ENCODE assay signal across 11 mouse cellular contexts in genomic region chr4:117182759-117183096, GRCm38 (mm10). TPM values are rescaled to one million over a fixed set of nuclear protein-coding genes. Genes with fewer than 3 reads are reported as not detected.
DNase-seq lines count a peak whose midpoint lies in the region; ATAC-seq and TF ChIP-seq lines count a peak whose summit lies in the region.
"Not testable (repeated sequence)": the region's sequence is repeated elsewhere in the genome, so short reads cannot be mapped to it uniquely, and the experiment has no call there.
"Had no signal": no experiment of that assay in that cellular context is flagged by ENCODE, and none has a peak within 500 bp of the region (broad histone marks: within the 10 kb centered on the region; RNA-seq: fewer than 3 reads in every experiment).

No protein-coding gene starts in this region.

- H3K4me1 ChIP-seq in G1E (ENCODE audit: insufficient read depth, low read depth, low read length), result peaks cover 29% of the 10 kb centered on the region
- not testable (repeated sequence) for H3K4me1 ChIP-seq in embryonic facial prominence, embryonic 11.5 days (ENCODE audit: control insufficient read depth, insufficient read depth, low read length); forebrain, embryonic 16.5 days (replicated peaks; ENCODE audit: control insufficient read depth, insufficient read depth, low read length); kidney, embryonic 14.5 days (ENCODE audit: control insufficient read depth, insufficient read depth, low read length); midbrain, embryonic 11.5 days (ENCODE audit: control insufficient read depth, insufficient read depth, low read length); small intestine, adult 2 months (ENCODE audit: control insufficient read depth, insufficient read depth, insufficient read length, low read length)
- peaks cover 26% of the 10 kb centered on the region for H3K4me1 ChIP-seq in hindbrain, embryonic 10.5 days (replicated peaks)
- peaks cover 23% of the 10 kb centered on the region for H3K4me1 ChIP-seq in liver, embryonic 12.5 days

- 16% methylated on average over 9 of the region's 9 CpGs for WGBS in embryonic facial prominence, embryonic 11.5 days
- WGBS in forebrain, embryonic 16.5 days, result 11% methylated on average over 9 of the region's 9 CpGs
- 16% methylated on average over 9 of the region's 9 CpGs for WGBS in hindbrain, embryonic 10.5 days
- WGBS in kidney, embryonic 14.5 days, result 8% methylated on average over 9 of the region's 9 CpGs
- 12% methylated on average over 9 of the region's 9 CpGs for WGBS in liver, embryonic 12.5 days (ENCODE audit: insufficient replicate concordance)
- WGBS in midbrain, embryonic 11.5 days, result 15% methylated on average over 9 of the region's 9 CpGs
- WGBS in small intestine, adult 2 months, result 8% methylated on average over 9 of the region's 9 CpGs

- H3K9me3 ChIP-seq in G1E (replicated peaks); embryonic facial prominence, embryonic 11.5 days (replicated peaks; ENCODE audit: control insufficient read depth, low read length); forebrain, embryonic 16.5 days (ENCODE audit: control insufficient read depth, low read length); hindbrain, embryonic 10.5 days; kidney, embryonic 14.5 days (ENCODE audit: control insufficient read depth, low read length); liver, embryonic 12.5 days (replicated peaks); midbrain, embryonic 11.5 days (ENCODE audit: control insufficient read depth, low read length): not testable (repeated sequence)

- DNase-seq in G1E (ENCODE audit: low spot score), result peak; percentile 19
- DNase-seq in embryonic facial prominence, embryonic 11.5 days (ENCODE audit: low spot score), result peak; percentile 15
- DNase-seq in hindbrain, embryonic 10.5 days (ENCODE audit: low spot score); midbrain, embryonic 11.5 days (ENCODE audit: low spot score, missing footprints): not testable (repeated sequence)

- not testable (repeated sequence) for ATAC-seq in G1E (ENCODE audit: extremely low read depth, insufficient number of reproducible peaks, low FRiP score, poor library complexity, severe bottlenecking)
- peak; percentile 26; the same call in 1 of the 2 replicates for ATAC-seq in embryonic facial prominence, embryonic 11.5 days (replicated peaks; ENCODE audit: insufficient number of reproducible peaks, low FRiP score, low TSS enrichment, low read depth)
- peak; percentile 62 for ATAC-seq in forebrain, embryonic 16.5 days
- ATAC-seq in kidney, embryonic 14.5 days (ENCODE audit: low FRiP score, low TSS enrichment), result 0 out of 2 replicates have a peak, but pooled peaks have one; percentile 38
- peak; percentile 67 for ATAC-seq in liver, embryonic 12.5 days
- ATAC-seq in midbrain, embryonic 11.5 days (ENCODE audit: low FRiP score), result peak; percentile 63

- H3K4me2 ChIP-seq in embryonic facial prominence, embryonic 11.5 days (ENCODE audit: low read depth, low read length), result peak overlapping the region; percentile 71
- peak overlapping the region; percentile 88 for H3K4me2 ChIP-seq in forebrain, embryonic 16.5 days (ENCODE audit: low read length)
- H3K4me2 ChIP-seq in kidney, embryonic 14.5 days (replicated peaks; ENCODE audit: low read depth, low read length), result peak overlapping the region; percentile 66
- H3K4me2 ChIP-seq in liver, embryonic 12.5 days, result peak overlapping the region; percentile 76
- peak overlapping the region; percentile 72 for H3K4me2 ChIP-seq in midbrain, embryonic 11.5 days

- not testable (repeated sequence) for H3K27me3 ChIP-seq in G1E (ENCODE audit: insufficient read depth, low read length); embryonic facial prominence, embryonic 11.5 days (ENCODE audit: control insufficient read depth, insufficient read depth, low read length); forebrain, embryonic 16.5 days (replicated peaks; ENCODE audit: control insufficient read depth, insufficient read depth, low read length); hindbrain, embryonic 10.5 days (ENCODE audit: insufficient read depth, poor library complexity, severe bottlenecking); kidney, embryonic 14.5 days (ENCODE audit: control insufficient read depth, insufficient read depth, low read length); liver, embryonic 12.5 days (replicated peaks); midbrain, embryonic 11.5 days (ENCODE audit: control insufficient read depth, insufficient read depth, low read length); small intestine, adult 2 months (ENCODE audit: control insufficient read depth, insufficient read depth, low read length)

- peaks cover 25% of the 10 kb centered on the region for H3K36me3 ChIP-seq in G1E (replicated peaks)
- not testable (repeated sequence) for H3K36me3 ChIP-seq in embryonic facial prominence, embryonic 11.5 days (replicated peaks; ENCODE audit: control insufficient read depth, insufficient read depth, low read depth, low read length); forebrain, embryonic 16.5 days (ENCODE audit: control insufficient read depth, insufficient read depth); small intestine, adult 2 months (ENCODE audit: control insufficient read depth, insufficient read depth, low read length)
- H3K36me3 ChIP-seq in hindbrain, embryonic 10.5 days, result peaks cover 25% of the 10 kb centered on the region
- peaks cover 23% of the 10 kb centered on the region for H3K36me3 ChIP-seq in kidney, embryonic 14.5 days (ENCODE audit: control insufficient read depth, insufficient read depth, low read length)
- peaks cover 27% of the 10 kb centered on the region for H3K36me3 ChIP-seq in liver, embryonic 12.5 days
- H3K36me3 ChIP-seq in midbrain, embryonic 11.5 days (ENCODE audit: control insufficient read depth, insufficient read depth, low read length), result peaks cover 11% of the 10 kb centered on the region

- H3K27ac ChIP-seq in embryonic facial prominence, embryonic 11.5 days (replicated peaks; ENCODE audit: low read depth, low read length); midbrain, embryonic 11.5 days (ENCODE audit: low read depth, low read length): not testable (repeated sequence)
- peak overlapping the region; percentile 66 for H3K27ac ChIP-seq in forebrain, embryonic 16.5 days (ENCODE audit: low read length)
- peak overlapping the region; percentile 91 for H3K27ac ChIP-seq in hindbrain, embryonic 10.5 days
- peak overlapping the region; percentile 42; the same call in 1 of the 2 replicates for H3K27ac ChIP-seq in kidney, embryonic 14.5 days (ENCODE audit: low read depth, low read length)
- peak overlapping the region; percentile 87 for H3K27ac ChIP-seq in liver, embryonic 12.5 days
- H3K27ac ChIP-seq in small intestine, adult 2 months (ENCODE audit: insufficient read depth, low read depth, low read length), result peak overlapping the region; percentile 30; the same call in 1 of the 2 replicates

- not testable (repeated sequence) for TF ChIP-seq POLR2A in small intestine, adult 2 months (IDR thresholded peaks at IDR 0.05; ENCODE audit: low read depth, low read length)

- H3K4me3 ChIP-seq in G1E (ENCODE audit: low read depth, low read length), result peak overlapping the region; percentile 80
- peak overlapping the region; percentile 73 for H3K4me3 ChIP-seq in embryonic facial prominence, embryonic 11.5 days (ENCODE audit: low read depth, low read length)
- H3K4me3 ChIP-seq in forebrain, embryonic 16.5 days (replicated peaks; ENCODE audit: low read length), result peak overlapping the region; percentile 58
- peak overlapping the region; percentile 87 for H3K4me3 ChIP-seq in hindbrain, embryonic 10.5 days
- peak overlapping the region; percentile 84 for H3K4me3 ChIP-seq in kidney, embryonic 14.5 days (ENCODE audit: low read length)
- H3K4me3 ChIP-seq in liver, embryonic 12.5 days, result peak overlapping the region; percentile 91
- peak overlapping the region; percentile 79 for H3K4me3 ChIP-seq in midbrain, embryonic 11.5 days (ENCODE audit: low read depth, low read length)
- peak overlapping the region; percentile 72 for H3K4me3 ChIP-seq in small intestine, adult 2 months (ENCODE audit: low read depth, low read length)

- peak overlapping the region; percentile 62 for H3K9ac ChIP-seq in embryonic facial prominence, embryonic 11.5 days (replicated peaks; ENCODE audit: low read length)
- peak overlapping the region; percentile 60 for H3K9ac ChIP-seq in forebrain, embryonic 16.5 days (replicated peaks; ENCODE audit: low read depth, low read length)
- H3K9ac ChIP-seq in kidney, embryonic 14.5 days (ENCODE audit: low read depth, low read length), result peak overlapping the region; percentile 64; the same call in 1 of the 2 replicates
- peak overlapping the region; percentile 83 for H3K9ac ChIP-seq in liver, embryonic 12.5 days
- H3K9ac ChIP-seq in midbrain, embryonic 11.5 days (ENCODE audit: low read length), result peak overlapping the region; percentile 79

- TF ChIP-seq CTCF in G1E (IDR thresholded peaks at IDR 0.05; ENCODE audit: low read depth, low read length); small intestine, adult 2 months (IDR thresholded peaks at IDR 0.05; ENCODE audit: extremely low read depth, insufficient read length, insufficient replicate concordance, low read depth, low read length): not testable (repeated sequence)

RNA-seq across cellular contexts. Expression of gene Kif2c, which starts 0.3 kb away (rescaled TPM):
- total RNA-seq in G1E (2014; fragmentation: Nextera tagmentation) (50.6 and 62.8 TPM in 2 replicates), G1E (2017) (50.6 and 52.0 TPM in 2 replicates)
- polyA plus RNA-seq in G1E (2012), result 7.1 and 8.6 TPM in 2 replicates
- 111 and 137 TPM in 2 replicates for polyA plus RNA-seq in embryonic facial prominence, embryonic 11.5 days (2014; fragmentation: Nextera tagmentation; extraction: Ambion mirVana)
- 27.2 and 33.2 TPM in 2 replicates for polyA plus RNA-seq in forebrain, embryonic 16.5 days (2015; fragmentation: Nextera tagmentation; extraction: Ambion mirVana)
- polyA plus RNA-seq in hindbrain, embryonic 10.5 days (2016; fragmentation: Nextera tagmentation; extraction: Ambion mirVana), result 76.6 and 99.4 TPM in 2 replicates
- 63.8 and 74.6 TPM in 2 replicates for polyA plus RNA-seq in kidney, embryonic 14.5 days (2014; fragmentation: Nextera tagmentation; extraction: Ambion mirVana)
- 45.7 and 47.7 TPM in 2 replicates for polyA plus RNA-seq in liver, embryonic 12.5 days (2016; fragmentation: Nextera tagmentation; extraction: Ambion mirVana)
- 103 and 104 TPM in 2 replicates for polyA plus RNA-seq in midbrain, embryonic 11.5 days (2014; fragmentation: Nextera tagmentation; extraction: Ambion mirVana)
- polyA plus RNA-seq in small intestine, adult 2 months (2012; rRNA removed), result 0.81 and 2.8 TPM in 2 replicates
- total RNA-seq: gastrocnemius, adult 18-20 months had no signal

RNA-seq across cellular contexts. Expression of gene Rps8, which starts 26.7 kb away (rescaled TPM):
- 2,089 and 2,273 TPM in 2 replicates for total RNA-seq in G1E (2014; fragmentation: Nextera tagmentation)
- total RNA-seq in G1E (2017), result 1,736 TPM in 2 replicates
- polyA plus RNA-seq in G1E (2012), result 2,887 and 5,494 TPM in 2 replicates
- polyA plus RNA-seq in embryonic facial prominence, embryonic 11.5 days (2014; fragmentation: Nextera tagmentation; extraction: Ambion mirVana), result 963 and 976 TPM in 2 replicates
- polyA plus RNA-seq in forebrain, embryonic 16.5 days (2015; fragmentation: Nextera tagmentation; extraction: Ambion mirVana), result 418 and 427 TPM in 2 replicates
- 660 and 807 TPM in 2 replicates for polyA plus RNA-seq in hindbrain, embryonic 10.5 days (2016; fragmentation: Nextera tagmentation; extraction: Ambion mirVana)
- 1,419 and 1,934 TPM in 2 replicates for polyA plus RNA-seq in kidney, embryonic 14.5 days (2014; fragmentation: Nextera tagmentation; extraction: Ambion mirVana)
- 960 and 969 TPM in 2 replicates for polyA plus RNA-seq in liver, embryonic 12.5 days (2016; fragmentation: Nextera tagmentation; extraction: Ambion mirVana)
- 780 and 794 TPM in 2 replicates for polyA plus RNA-seq in midbrain, embryonic 11.5 days (2014; fragmentation: Nextera tagmentation; extraction: Ambion mirVana)
- 205 and 258 TPM in 2 replicates for polyA plus RNA-seq in small intestine, adult 2 months (2012; rRNA removed)

RNA-seq across cellular contexts. Expression of gene Plk3, which starts 49.0 kb away (rescaled TPM):
- total RNA-seq in G1E (2014; fragmentation: Nextera tagmentation) (1.4 and 1.9 TPM in 2 replicates), G1E (2017) (5.2 and 6.4 TPM in 2 replicates)
- 4.4 and 6.0 TPM in 2 replicates for polyA plus RNA-seq in G1E (2012)
- 4.9 and 7.2 TPM in 2 replicates for polyA plus RNA-seq in embryonic facial prominence, embryonic 11.5 days (2014; fragmentation: Nextera tagmentation; extraction: Ambion mirVana)
- 9.6 and 10.2 TPM in 2 replicates for polyA plus RNA-seq in forebrain, embryonic 16.5 days (2015; fragmentation: Nextera tagmentation; extraction: Ambion mirVana)
- polyA plus RNA-seq in hindbrain, embryonic 10.5 days (2016; fragmentation: Nextera tagmentation; extraction: Ambion mirVana), result 41.8 and 58.6 TPM in 2 replicates
- 2.4 and 2.9 TPM in 2 replicates for polyA plus RNA-seq in kidney, embryonic 14.5 days (2014; fragmentation: Nextera tagmentation; extraction: Ambion mirVana)
- polyA plus RNA-seq in liver, embryonic 12.5 days (2016; fragmentation: Nextera tagmentation; extraction: Ambion mirVana), result 2.2 and 2.8 TPM in 2 replicates
- polyA plus RNA-seq in midbrain, embryonic 11.5 days (2014; fragmentation: Nextera tagmentation; extraction: Ambion mirVana), result 28.0 and 32.8 TPM in 2 replicates
- 23.5 and 23.9 TPM in 2 replicates for polyA plus RNA-seq in small intestine, adult 2 months (2012; rRNA removed)

RNA-seq across cellular contexts. Expression of gene Tctex1d4, which starts 56.1 kb away (rescaled TPM):
- total RNA-seq in G1E (2014; fragmentation: Nextera tagmentation), result 1.7 TPM in 1 of 2 replicates, not detected in the other
- 1.8 TPM in 2 replicates for total RNA-seq in G1E (2017)
- 2.4 and 3.3 TPM in 2 replicates for polyA plus RNA-seq in G1E (2012)
- polyA plus RNA-seq in embryonic facial prominence, embryonic 11.5 days (2014; fragmentation: Nextera tagmentation; extraction: Ambion mirVana), result not detected in 2 replicates
- 0.35 and 0.53 TPM in 2 replicates for polyA plus RNA-seq in forebrain, embryonic 16.5 days (2015; fragmentation: Nextera tagmentation; extraction: Ambion mirVana)
- polyA plus RNA-seq in hindbrain, embryonic 10.5 days (2016; fragmentation: Nextera tagmentation; extraction: Ambion mirVana), result 0.71 TPM in 1 of 2 replicates, not detected in the other
- not detected in 2 replicates for polyA plus RNA-seq in kidney, embryonic 14.5 days (2014; fragmentation: Nextera tagmentation; extraction: Ambion mirVana)
- not detected in 2 replicates for polyA plus RNA-seq in liver, embryonic 12.5 days (2016; fragmentation: Nextera tagmentation; extraction: Ambion mirVana)
- polyA plus RNA-seq in midbrain, embryonic 11.5 days (2014; fragmentation: Nextera tagmentation; extraction: Ambion mirVana), result not detected in 2 replicates
- polyA plus RNA-seq in small intestine, adult 2 months (2012; rRNA removed), result 0.33 and 0.62 TPM in 2 replicates
- total RNA-seq: gastrocnemius, adult 18-20 months; heart, postnatal 14 days; left cerebral cortex, adult 8-10 months had no signal

RNA-seq across cellular contexts. Expression of gene Btbd19, which starts 57.2 kb away (rescaled TPM):
- 34.6 and 46.3 TPM in 2 replicates for total RNA-seq in G1E (2014; fragmentation: Nextera tagmentation)
- total RNA-seq in G1E (2017), result 12.3 and 12.8 TPM in 2 replicates
- 20.0 and 33.5 TPM in 2 replicates for polyA plus RNA-seq in G1E (2012)
- polyA plus RNA-seq in embryonic facial prominence, embryonic 11.5 days (2014; fragmentation: Nextera tagmentation; extraction: Ambion mirVana), result 1.8 and 2.8 TPM in 2 replicates
- polyA plus RNA-seq in forebrain, embryonic 16.5 days (2015; fragmentation: Nextera tagmentation; extraction: Ambion mirVana), result 4.3 and 4.8 TPM in 2 replicates
- 4.4 and 4.8 TPM in 2 replicates for polyA plus RNA-seq in hindbrain, embryonic 10.5 days (2016; fragmentation: Nextera tagmentation; extraction: Ambion mirVana)
- 6.2 TPM in 2 replicates for polyA plus RNA-seq in kidney, embryonic 14.5 days (2014; fragmentation: Nextera tagmentation; extraction: Ambion mirVana)
- 6.4 and 7.1 TPM in 2 replicates for polyA plus RNA-seq in liver, embryonic 12.5 days (2016; fragmentation: Nextera tagmentation; extraction: Ambion mirVana)
- 2.7 and 3.8 TPM in 2 replicates for polyA plus RNA-seq in midbrain, embryonic 11.5 days (2014; fragmentation: Nextera tagmentation; extraction: Ambion mirVana)
- polyA plus RNA-seq in small intestine, adult 2 months (2012; rRNA removed), result 3.8 and 4.5 TPM in 2 replicates
